In the genomic region with DNA sequence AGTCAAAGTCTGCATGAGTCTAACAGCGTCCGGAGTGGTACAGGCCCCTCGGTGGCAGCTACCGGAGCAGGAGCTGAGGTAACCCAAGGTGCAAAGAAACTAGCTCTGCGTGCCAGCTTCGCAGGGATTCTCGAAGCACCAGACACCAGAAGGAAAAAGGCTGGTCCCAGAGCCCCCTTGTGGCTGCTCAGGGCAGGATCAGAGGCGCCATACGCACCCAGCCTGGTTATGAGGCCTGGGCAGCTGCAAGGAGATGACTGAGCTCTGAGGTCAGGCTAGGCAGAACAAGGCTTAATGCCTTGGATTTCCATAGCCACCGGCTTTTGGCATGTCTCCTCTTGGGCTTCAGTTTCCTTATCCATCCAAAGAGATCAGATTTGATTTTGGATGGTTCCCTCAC, we compare ENCODE assay signal across 9 mouse cellular contexts. TPM values are rescaled to one million over a fixed set of nuclear protein-coding genes. Genes with fewer than 3 reads are reported as not detected.
DNase-seq lines count a peak whose midpoint lies in the region; ATAC-seq and TF ChIP-seq lines count a peak whose summit lies in the region.
"Had no signal": no experiment of that assay in that cellular context is flagged by ENCODE, and none has a peak within 500 bp of the region (broad histone marks: within the 10 kb centered on the region; RNA-seq: fewer than 3 reads in every experiment).

No protein-coding gene starts in this region.

- H3K9me3 ChIP-seq in intestine, embryonic 14.5 days (ENCODE audit: control insufficient read depth, low read length), result no peaks in the 10 kb centered on the region
- H3K9me3 ChIP-seq in intestine, embryonic 16.5 days (ENCODE audit: control insufficient read depth, low read length), result no peaks in the 10 kb centered on the region
- H3K9me3 ChIP-seq: embryonic facial prominence, embryonic 15.5 days had no signal

- H3ac ChIP-seq in myocyte (ENCODE audit: control insufficient read depth, insufficient read length), result no peak overlapping the region

- H3K27me3 ChIP-seq in intestine, embryonic 14.5 days (replicated peaks; ENCODE audit: control insufficient read depth, insufficient read depth, low read length), result peaks cover 89% of the 10 kb centered on the region
- peaks cover 80% of the 10 kb centered on the region for H3K27me3 ChIP-seq in intestine, embryonic 16.5 days (replicated peaks; ENCODE audit: control insufficient read depth, insufficient read depth, low read length)
- H3K27me3 ChIP-seq in myocyte (ENCODE audit: control insufficient read depth, insufficient read depth, insufficient read length), result no peaks in the 10 kb centered on the region

- H3K4me2 ChIP-seq in intestine, embryonic 14.5 days (ENCODE audit: low read length), result no peak overlapping the region
- H3K4me2 ChIP-seq in intestine, embryonic 16.5 days (ENCODE audit: low read depth, low read length), result no peak overlapping the region
- H3K4me2 ChIP-seq in myocyte (ENCODE audit: low read depth), result peak overlapping the region; percentile 58
- H3K4me2 ChIP-seq: embryonic facial prominence, embryonic 15.5 days had no signal

- peaks cover 41% of the 10 kb centered on the region for H3K4me1 ChIP-seq in intestine, embryonic 14.5 days (replicated peaks; ENCODE audit: control insufficient read depth, insufficient read depth, low read length)
- peaks cover 42% of the 10 kb centered on the region for H3K4me1 ChIP-seq in intestine, embryonic 16.5 days (ENCODE audit: control insufficient read depth, insufficient read depth, low read length)

- WGBS in intestine, embryonic 14.5 days, result 6% methylated on average over 10 of the region's 10 CpGs
- WGBS in intestine, embryonic 16.5 days, result 7% methylated on average over 10 of the region's 10 CpGs

- no peak overlapping the region for H3K4me3 ChIP-seq in intestine, embryonic 14.5 days (ENCODE audit: low read depth, low read length)
- no peak overlapping the region for H3K4me3 ChIP-seq in intestine, embryonic 16.5 days (ENCODE audit: low read length)
- H3K4me3 ChIP-seq in myocyte, result no peak overlapping the region
- H3K4me3 ChIP-seq: embryonic facial prominence, embryonic 15.5 days had no signal

- TF ChIP-seq POLR2A in myocyte (IDR thresholded peaks at IDR 0.05; ENCODE audit: insufficient read length, low read depth), result peak; percentile 11

- H3K36me3 ChIP-seq in intestine, embryonic 14.5 days (ENCODE audit: control insufficient read depth, insufficient read depth, low read length), result no peaks in the 10 kb centered on the region
- H3K36me3 ChIP-seq in intestine, embryonic 16.5 days (ENCODE audit: control insufficient read depth, insufficient read depth, low read length), result no peaks in the 10 kb centered on the region
- H3K36me3 ChIP-seq in myocyte (ENCODE audit: control insufficient read depth, insufficient read depth), result no peaks in the 10 kb centered on the region
- H3K36me3 ChIP-seq: embryonic facial prominence, embryonic 15.5 days had no signal

- peak; percentile 87 for DNase-seq in intestine, embryonic 14.5 days (ENCODE audit: low spot score)
- peak; percentile 65 for DNase-seq in CD4-positive helper T cell, adult 2 months (ENCODE audit: low read depth, low spot score)
- peak; percentile 82 for DNase-seq in gastrocnemius, adult 18-20 months (ENCODE audit: low spot score)
- DNase-seq in kidney, postnatal 4 days, result peak; percentile 86 to 91
- DNase-seq in thymus, postnatal 36 days, result peak; percentile 43 to 55

- no peak for ATAC-seq in intestine, embryonic 14.5 days (replicated peaks; ENCODE audit: low FRiP score, low TSS enrichment, low read depth)
- ATAC-seq in intestine, embryonic 16.5 days, result no peak
- ATAC-seq in activated CD4-positive, CD25-positive, alpha-beta regulatory T cell, adult 4 months, result peak; percentile 34

- H3K79me2 ChIP-seq in myocyte (ENCODE audit: control insufficient read depth, insufficient read depth), result no peaks in the 10 kb centered on the region

- no peak overlapping the region for H3K27ac ChIP-seq in intestine, embryonic 14.5 days (ENCODE audit: low read depth)
- no peak overlapping the region for H3K27ac ChIP-seq in intestine, embryonic 16.5 days (ENCODE audit: low read length)
- H3K27ac ChIP-seq: embryonic facial prominence, embryonic 15.5 days had no signal

- no peak overlapping the region for H3K9ac ChIP-seq in intestine, embryonic 14.5 days (ENCODE audit: low read length)
- H3K9ac ChIP-seq in intestine, embryonic 16.5 days (ENCODE audit: low read depth, low read length), result no peak overlapping the region
- H3K9ac ChIP-seq: embryonic facial prominence, embryonic 15.5 days had no signal

TF ChIP-seq in myocyte, 11 proteins besides CTCF, POLR2A, EP300 and RAD21:
- TF ChIP-seq TCF3 (IDR thresholded peaks at IDR 0.05; ENCODE audit: insufficient read length, low read depth) (peak; percentile 51), E2F4 (IDR thresholded peaks at IDR 0.05; ENCODE audit: insufficient read depth) (peak; percentile 33), MYOG (IDR thresholded peaks at IDR 0.05; ENCODE audit: control insufficient read depth in 1 of 3, insufficient read depth in 1 of 3, insufficient read length in 2 of 3, low read depth in 2 of 3) (peak; percentile 89 to 96 (median 90)), MAX (IDR thresholded peaks at IDR 0.05; ENCODE audit: low read depth) (no peak), SRF (IDR thresholded peaks at IDR 0.05; ENCODE audit: control insufficient read depth, insufficient read length, low read depth) (no peak), MYOD1 (IDR thresholded peaks at IDR 0.05; ENCODE audit: control insufficient read depth in 1 of 3, insufficient read length in 2 of 3, low read depth in 2 of 3) (peak; percentile 89 to 94 (median 93)), USF1 (IDR thresholded peaks at IDR 0.05; ENCODE audit: low read depth) (no peak), REST (IDR thresholded peaks at IDR 0.05; ENCODE audit: insufficient read depth, insufficient read length) (no peak), TCF12 (IDR thresholded peaks at IDR 0.05; ENCODE audit: insufficient read depth, poor library complexity, severe bottlenecking) (peak; percentile 43)

RNA-seq across cellular contexts. Expression of gene Smug1, which starts 5.6 kb away (rescaled TPM):
- 21.8 and 23.5 TPM in 2 replicates for polyA plus RNA-seq in intestine, embryonic 14.5 days (2014; fragmentation: Nextera tagmentation; extraction: Ambion mirVana)
- polyA plus RNA-seq in intestine, embryonic 16.5 days (2015; fragmentation: Nextera tagmentation; extraction: Ambion mirVana), result 20.2 and 22.1 TPM in 2 replicates
- 1 to 10 TPM; 4.0 to 5.8 TPM for polyA plus RNA-seq in activated CD4-positive, CD25-positive, alpha-beta regulatory T cell, adult 4 months (2017; shearing (Covaris generic))
- total RNA-seq in gastrocnemius, adult 18-20 months (2021), result 10 to 100 TPM in 1 of 2 experiments, 1 to 10 TPM in 1; 9.4 to 11.3 TPM
- 18.6 TPM for polyA plus RNA-seq in myocyte (2012; fragmentation: generic; extraction: Trizol)
